Mouse (Mus musculus) kidney, adult 18-20 months (tissue): ENCODE results near the gene Olfr774.
"Not testable (repeated sequence)": the region's sequence is repeated elsewhere in the genome, so short reads cannot be mapped to it uniquely, and the experiment has no call there.

Source experiments
- DNase-seq: peaks from one replicate; pipeline ENCODE4 v3.0.0; 2021

Olfr774 gene

DNA sequence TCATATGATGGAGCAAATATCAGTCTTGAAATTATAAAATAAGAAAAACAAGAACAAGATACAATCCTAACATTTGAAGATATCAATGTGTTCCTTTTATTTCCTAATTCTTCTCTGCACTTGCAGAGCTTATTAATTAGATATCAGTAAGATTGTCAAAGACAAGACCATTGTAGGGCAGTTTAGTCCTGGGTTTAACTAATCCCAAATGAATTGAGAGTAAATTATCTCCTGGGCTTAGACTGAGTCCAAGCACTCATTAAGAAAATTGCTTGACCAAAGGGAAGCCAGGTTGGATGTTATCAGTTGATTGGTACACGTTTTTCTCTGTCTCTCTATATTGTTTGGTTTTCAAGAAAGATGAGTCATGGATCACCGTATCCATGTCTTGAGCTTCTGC, at the start of gene Olfr774:
Gene Olfr774 (plus strand): TSS at position 301 of the 400 bp plus-strand sequence.
- DNase-seq = no peak

DNA sequence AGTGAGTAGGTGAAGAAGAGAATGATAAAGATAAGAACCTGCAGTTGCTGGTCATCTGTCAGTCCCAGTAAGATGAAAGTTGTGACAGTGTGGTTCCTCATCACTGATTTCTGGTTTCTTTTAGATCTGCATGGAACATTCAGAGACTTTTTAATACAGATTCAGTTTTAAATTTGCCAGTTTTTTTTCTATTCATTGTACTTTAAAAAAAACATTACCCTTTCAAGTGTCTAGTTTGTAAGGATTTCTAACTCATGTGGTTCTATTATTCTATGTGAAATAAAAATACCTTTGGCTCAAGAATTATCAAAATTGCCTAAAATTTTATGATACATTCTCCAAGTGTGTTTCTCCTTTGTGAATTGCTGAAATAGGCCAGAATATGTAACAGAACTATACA, 48.7 kb upstream of the Olfr774 start, which contains the start of gene Olfr773:
Gene Olfr773 (minus strand): TSS at position 101 of the 400 bp plus-strand sequence.
- DNase-seq = not testable (repeated sequence)

DNA sequence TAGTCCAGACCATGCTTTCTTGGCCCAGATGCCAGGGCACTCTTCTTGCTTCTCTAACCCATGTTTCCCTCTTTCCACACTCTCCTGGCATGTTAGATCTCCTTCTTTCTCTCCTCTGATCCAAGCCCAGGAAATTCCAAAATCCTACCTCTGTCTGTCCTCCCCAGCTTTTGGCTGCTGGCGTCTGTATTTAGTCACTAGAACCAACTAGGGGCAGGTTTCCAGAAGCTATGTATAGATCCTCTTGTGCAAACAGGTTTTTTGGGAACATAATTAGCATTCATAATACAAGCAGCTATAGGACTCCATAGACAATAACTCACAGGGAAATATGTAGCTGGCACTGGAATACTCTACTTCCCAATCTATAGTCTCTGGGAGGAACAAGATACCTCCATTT, 5.3 kb upstream of the Olfr774 start:
- no peak for DNase-seq

DNA sequence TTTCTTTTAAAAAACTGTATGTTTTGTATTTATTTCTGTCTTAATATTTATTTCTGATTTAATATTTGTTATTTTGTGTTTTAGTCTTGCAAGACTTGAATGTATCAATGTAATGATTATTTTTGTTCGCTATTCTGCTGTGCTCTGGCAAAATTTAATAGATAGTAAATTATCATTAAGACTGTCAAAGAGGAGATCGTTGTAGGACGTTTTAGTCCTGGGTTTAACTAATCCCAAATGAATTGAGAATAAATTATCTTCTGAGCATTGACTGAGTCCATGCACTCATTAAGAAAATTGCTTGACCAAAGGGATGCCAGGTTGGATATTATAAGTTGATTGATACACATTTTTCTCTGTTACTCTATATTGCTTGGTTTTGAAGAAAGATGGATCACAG, 12.1 kb downstream of the Olfr774 start, which contains the start of gene Olfr775:
Gene Olfr775 (plus strand): TSS at position 301 of the 400 bp plus-strand sequence.
- no peak for DNase-seq

DNA sequence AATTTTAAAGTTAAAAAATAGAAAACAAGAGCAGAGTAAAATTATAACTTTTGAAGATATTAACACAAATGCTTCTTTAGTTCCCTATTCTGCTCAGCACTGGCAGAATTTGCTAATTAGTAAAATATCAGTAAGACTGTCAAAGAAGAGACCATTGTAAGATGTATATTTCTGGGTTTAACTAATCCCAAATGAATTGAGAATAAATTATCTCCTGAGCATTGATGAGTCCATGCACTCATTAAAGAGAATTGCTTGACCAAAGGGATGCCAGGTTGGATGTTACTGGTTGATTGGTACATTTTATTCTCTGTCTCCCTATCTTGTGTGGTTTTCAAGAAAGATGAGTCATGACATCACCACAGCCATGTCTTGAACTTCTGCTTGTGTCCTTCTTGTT, 22.8 kb downstream of the Olfr774 start, which contains the start of gene Olfr776:
Gene Olfr776 (plus strand): TSS at position 301 of the 400 bp plus-strand sequence.
- no peak for DNase-seq

DNA sequence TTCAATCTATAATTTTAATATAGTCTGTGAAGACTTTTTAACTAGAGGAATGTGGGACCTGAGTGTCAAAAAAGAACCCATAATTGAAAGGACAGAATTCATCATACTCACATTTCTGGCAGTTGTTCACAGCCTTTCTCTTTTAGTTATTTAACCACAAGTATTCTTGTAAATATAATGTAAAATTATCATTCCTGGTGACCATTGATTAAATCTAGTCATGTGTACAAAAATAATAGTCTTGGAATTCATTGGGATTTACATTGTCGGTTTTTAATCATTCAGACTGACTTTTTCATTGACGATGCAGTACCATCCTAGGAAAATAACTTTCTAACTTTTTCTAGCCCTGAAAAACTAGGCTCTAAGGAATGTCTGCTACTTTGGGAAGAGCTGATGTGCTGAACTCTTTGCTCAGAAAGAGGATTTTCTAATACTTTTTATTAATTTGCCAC, 35.1 kb downstream of the Olfr774 start, which contains the start of gene Olfr777:
Gene Olfr777 (minus strand): TSS at position 405 of the 455 bp plus-strand sequence.
- no peak for DNase-seq
